Mouse (Mus musculus) gonadal fat pad, adult 2 months (tissue): ENCODE results near the gene Rps6kb1. TPM values are rescaled to one million over a fixed set of nuclear protein-coding genes. Genes with fewer than 3 reads are reported as not detected.

Source experiments
- DNase-seq: peaks from one replicate; pipeline ENCODE4 v3.0.0-alpha.2; 2012; ENCODE audit warnings: low read depth
- polyA plus RNA-seq: library from polyadenylated mRNA; depleted of rRNA; stranded (reverse); fragments of >200 nt; gene quantifications from 2 replicates; pipeline ENCODE4 v1.2.3, GENCODE M21; 2012

The Rps6kb1 gene
- polyA plus RNA-seq, 1 experiment = 7.7 TPM

DNA sequence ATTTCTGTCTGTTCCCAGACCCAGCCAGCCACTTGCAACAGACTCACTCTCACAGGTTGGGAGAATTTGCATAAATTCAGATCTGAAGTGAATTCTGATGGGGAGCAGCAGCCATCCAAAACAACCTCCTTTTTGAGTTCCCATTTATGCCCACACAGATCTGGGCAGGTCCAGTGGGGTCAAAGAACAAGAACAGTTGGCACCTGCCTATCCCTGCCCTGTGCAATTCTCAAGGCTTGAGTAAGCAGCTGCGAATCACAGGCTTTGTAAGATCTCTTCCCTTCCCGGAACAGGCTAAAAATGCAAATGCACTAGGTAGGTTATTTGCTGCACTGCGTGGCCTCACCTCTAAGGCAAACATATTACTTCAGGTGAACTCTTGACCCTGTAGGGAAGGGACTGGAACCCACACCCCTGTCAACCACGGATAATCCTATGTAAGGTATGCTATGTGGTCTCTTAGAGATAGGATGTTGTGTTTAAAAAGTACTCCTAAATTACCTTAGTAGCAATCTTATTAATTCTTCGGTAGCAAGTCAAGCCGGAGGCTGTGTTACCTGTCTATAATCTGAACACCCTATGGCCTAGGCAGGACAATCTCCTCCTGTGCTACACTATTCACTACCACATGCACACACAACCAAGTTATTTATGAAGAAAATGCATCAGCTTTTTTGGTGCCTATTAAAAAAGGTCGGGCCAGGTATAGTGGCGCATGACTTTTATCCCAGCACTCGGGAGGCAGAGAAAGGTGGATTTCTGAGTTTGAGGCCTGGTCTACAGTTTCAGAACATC is 35.9 kb upstream of the Rps6kb1 start:
- DNase-seq = no peak

DNA sequence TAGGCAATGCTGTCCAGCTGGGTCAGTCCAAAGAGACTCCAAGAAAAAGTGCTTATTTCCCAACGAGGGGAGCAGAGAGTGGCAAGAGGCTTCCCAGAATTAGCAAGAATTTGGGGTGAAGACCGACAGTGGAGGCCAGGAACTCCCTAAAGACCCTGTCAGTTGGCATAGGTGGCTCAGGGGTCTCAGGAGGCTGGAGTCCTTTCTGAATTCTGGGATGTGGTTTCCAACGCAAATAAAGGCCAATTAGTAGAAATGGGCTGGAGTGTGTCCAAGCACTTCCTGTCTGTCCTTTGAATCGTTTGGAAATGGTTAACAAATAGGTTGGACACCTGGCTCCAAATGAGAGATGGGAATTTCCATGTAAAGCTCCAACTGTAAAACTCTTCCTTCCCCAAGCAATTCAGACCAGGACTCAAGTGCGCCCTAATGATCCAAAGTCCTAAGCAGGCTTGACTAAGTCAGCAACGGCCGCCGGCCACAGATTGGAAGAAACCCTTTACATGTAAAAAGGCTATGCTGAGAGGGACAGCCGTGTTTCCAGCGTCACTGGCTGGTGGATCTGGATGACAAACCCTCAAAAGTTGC is 35.2 kb upstream of the Rps6kb1 start:
- DNase-seq = no peak

GRCm38 (mm10) chr11:86578809-86579730 is 34.5 kb upstream of the Rps6kb1 start:
- DNase-seq = no peak

- DNase-seq = no peak
Observed at GRCm38 (mm10) chr11:86578106-86578808, 33.7 kb upstream of the Rps6kb1 start.

GRCm38 (mm10) chr11:86577231-86577630 is 32.6 kb upstream of the Rps6kb1 start:
- no peak for DNase-seq

DNA sequence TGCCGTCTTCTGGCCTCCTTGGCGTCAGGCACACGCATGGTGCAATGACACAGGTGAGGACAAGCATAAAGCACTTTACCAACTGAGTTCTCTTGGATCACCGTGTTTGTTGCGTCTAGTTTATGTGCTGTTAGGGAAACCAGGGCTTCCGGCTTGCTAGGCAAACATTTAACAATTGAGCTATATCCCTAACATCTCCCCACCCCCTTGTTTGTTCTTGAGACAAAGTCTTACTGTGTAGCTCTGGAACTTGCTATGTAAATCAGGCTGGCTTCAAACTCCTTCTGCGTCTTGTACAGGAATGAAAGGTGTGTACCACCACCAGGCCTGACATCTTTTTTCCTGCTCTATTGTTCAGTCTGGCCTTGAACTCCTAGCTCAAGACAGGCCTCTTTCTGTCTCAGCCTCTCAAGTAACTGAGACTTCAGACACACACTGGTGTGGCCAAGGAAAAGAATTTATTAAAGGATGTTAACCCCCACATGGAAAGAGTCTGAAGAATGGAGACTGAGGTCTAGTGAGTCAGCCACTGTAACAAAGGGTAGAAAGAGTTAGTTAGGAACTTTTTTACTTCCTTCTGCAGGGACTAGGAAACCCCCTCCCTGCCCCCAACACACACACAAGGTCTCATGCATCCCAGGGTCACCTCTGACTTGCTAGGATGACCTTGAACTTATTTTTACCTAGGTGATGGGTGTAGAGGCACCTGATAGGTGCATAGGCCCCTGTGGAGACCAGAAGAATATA is 31.2 kb upstream of the Rps6kb1 start:
- no peak for DNase-seq

- DNase-seq = no peak
Observed at GRCm38 (mm10) chr11:86574408-86574807, 29.8 kb upstream of the Rps6kb1 start.

GRCm38 (mm10) chr11:86573646-86574231 is 29.1 kb upstream of the Rps6kb1 start:
- no peak for DNase-seq

DNA sequence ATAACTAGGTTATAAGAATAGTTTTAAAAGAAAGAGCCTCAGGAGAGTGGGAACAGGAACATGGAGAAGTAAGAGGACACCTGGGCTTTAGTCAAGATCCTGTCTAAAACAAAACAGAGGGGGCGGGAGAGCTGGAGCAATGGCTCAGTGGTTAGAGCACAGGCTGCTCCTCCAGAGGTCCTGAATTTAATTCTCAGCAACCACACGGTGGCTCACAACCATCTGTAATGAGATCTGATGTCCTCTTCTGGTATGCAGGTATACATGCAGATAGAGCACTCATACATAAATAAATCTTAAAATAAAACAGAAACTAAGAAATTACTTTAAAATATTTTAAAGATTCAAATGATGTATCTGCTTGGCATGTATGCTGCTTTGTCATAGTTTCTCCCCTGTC is 28.0 kb upstream of the Rps6kb1 start:
- no peak for DNase-seq

GRCm38 (mm10) chr11:86571871-86572270 is 27.3 kb upstream of the Rps6kb1 start:
- no peak for DNase-seq

- DNase-seq = no peak
Observed at GRCm38 (mm10) chr11:86571047-86571855, 26.6 kb upstream of the Rps6kb1 start.

DNA sequence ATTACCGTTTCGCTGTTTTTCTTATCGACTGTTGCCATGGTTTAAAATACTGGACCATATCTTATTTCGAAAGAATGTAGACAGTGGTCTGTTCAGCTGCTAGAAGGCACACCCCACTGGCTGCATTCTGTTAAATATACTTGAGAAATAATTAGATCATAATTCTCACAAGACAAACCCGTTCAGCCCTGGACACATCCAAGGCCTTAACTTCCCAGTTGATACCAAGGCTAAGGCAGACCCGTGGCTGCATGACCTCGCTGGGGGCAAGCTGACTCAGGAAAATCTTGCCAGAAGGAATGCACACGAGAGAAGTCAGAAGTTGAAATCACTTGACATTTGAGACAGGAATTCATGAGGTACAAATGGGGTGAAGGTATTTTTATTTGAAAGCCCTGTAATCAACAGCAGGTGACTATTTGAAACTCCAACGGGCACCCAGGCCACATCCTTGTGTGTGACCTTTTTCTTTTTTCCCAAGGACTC is 25.7 kb upstream of the Rps6kb1 start:
- no peak for DNase-seq

DNA sequence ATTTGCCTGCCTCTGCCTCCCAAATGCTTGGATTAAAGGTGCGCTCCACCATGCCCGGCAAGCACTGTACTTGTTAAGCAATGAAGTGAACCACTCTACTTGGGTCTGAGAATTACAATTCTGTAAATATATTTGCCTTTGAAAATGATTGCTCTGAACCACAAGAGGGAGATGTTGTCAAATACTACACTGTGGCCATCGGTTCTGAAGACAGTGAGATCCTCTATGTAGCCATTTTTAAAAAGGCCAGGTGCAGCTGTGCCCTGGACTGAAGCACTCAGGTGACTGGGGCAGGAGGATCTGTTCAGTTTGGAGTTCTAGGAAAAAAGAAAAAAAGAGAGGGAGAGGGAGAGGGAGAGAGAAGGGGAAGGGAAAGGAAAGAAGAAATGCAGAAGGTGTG is 23.8 kb upstream of the Rps6kb1 start:
- DNase-seq = no peak

DNA sequence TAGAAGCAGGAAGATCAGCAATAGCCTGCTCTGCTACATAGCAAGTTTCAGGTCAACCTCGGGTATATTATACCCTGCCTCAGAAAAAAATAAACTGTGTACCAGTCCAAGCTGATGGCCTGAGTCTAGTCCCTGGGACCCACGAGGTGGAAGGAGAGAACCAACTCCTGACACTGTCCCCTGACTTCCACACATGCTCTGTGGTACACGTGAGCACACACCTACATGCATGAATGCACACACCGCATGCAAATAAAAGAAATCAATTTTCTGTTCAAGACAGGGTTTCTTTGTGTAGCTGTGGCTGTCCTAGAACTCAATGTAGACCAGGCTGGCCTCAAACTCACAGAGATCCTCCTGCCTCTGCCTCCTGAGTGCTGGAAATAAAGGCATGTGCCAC is 13.7 kb upstream of the Rps6kb1 start:
- DNase-seq = no peak

- DNase-seq = no peak
Observed at GRCm38 (mm10) chr11:86553525-86553924, 8.9 kb upstream of the Rps6kb1 start.

- DNase-seq = no peak
Observed at GRCm38 (mm10) chr11:86547412-86547811, 2.8 kb upstream of the Rps6kb1 start.

- DNase-seq = no peak
Observed at GRCm38 (mm10) chr11:86545556-86545955, 951 bp upstream of the Rps6kb1 start.

- DNase-seq = no peak
Observed at GRCm38 (mm10) chr11:86543960-86544638, 506 bp downstream of the Rps6kb1 start.

DNA sequence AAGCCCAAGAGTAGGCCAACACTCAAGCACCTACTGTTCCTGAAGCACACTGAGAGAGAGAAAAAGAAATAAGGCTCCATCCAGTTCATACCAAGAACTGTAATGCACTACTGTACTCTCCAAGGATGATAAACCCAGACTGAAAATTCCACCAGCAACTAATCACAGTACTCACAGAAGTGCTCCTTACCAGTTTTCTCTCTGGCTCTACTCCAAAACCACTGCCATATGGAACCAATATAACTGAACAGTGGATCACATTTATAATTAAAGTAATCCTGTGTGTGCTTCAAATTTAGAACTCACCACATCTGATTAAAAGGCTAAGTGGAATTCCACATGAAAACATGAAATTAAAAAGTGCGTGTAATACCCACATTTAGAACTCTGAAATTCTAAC is 1.8 kb downstream of the Rps6kb1 start:
- no peak for DNase-seq
